Mouse (Mus musculus) kidney, adult 2 months (tissue): ENCODE measurements around the gene Hsd3b6.

Experiments
- CTCF ChIP-seq: fragments of 200-500 bp; conservative IDR thresholded peaks from 2 replicates; pipeline ENCODE4 v1.5.1; 2011; ENCODE audit warnings: low read depth, mild to moderate bottlenecking, control low read depth, low read length, moderate library complexity, mixed read lengths; ENCODE audit not compliant: insufficient read depth, insufficient read length
- POLR2A ChIP-seq: fragments of 200-500 bp; IDR thresholded peaks from one replicate; pipeline ENCODE4 v1.6.1; 2011; ENCODE audit warnings: low read depth, low read length, control low read depth

DNA sequence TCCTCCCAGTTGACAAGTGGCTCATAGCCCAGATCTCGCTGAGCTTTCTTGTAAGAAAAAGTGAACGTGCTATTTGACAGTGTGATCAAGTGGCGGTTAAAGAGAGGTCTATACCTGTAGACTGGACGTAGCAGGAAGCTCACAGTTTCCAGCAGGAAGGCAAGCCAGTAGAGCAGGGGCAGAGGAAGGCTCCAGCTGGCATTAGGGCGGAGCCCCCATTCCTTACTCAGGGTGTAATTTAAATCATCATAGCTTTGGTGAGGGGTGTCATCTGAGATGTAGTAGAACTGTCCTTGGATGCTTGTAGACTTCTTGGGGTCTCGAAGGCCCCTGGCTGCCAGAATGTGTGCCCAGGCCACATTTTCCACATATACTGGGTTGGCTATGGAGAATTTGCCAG lies 38.4 kb upstream of the Hsd3b6 start:
- TF ChIP-seq POLR2A, result no peak
- no peak for TF ChIP-seq CTCF
